Mouse (Mus musculus) heart, adult 2 months (tissue): ENCODE data around the gene Olfr692. TPM values are rescaled to one million over a fixed set of nuclear protein-coding genes. Genes with fewer than 3 reads are reported as not detected.

Experiments used
- DNase-seq, 2 experiments: peaks; one replicate each; pipeline ENCODE4 v3.0.0; 2021
- H3K27ac ChIP-seq: fragments of 200-600 bp; 2 replicates; pipeline ENCODE4 v1.8.1; 2022
- H3K27me3 ChIP-seq: fragments of 200-500 bp; 2 replicates; pipeline ENCODE4 v1.6.1; 2012; ENCODE audit warnings: mild to moderate bottlenecking, low read length, inconsistent platforms, mixed read lengths; ENCODE audit not compliant: control insufficient read depth, insufficient read depth
- H3K36me3 ChIP-seq: fragments of 200-500 bp; 2 replicates; pipeline ENCODE4 v1.6.1; 2012; ENCODE audit warnings: low read length, inconsistent platforms; ENCODE audit not compliant: control insufficient read depth, insufficient read depth
- H3K4me1 ChIP-seq: fragments of 200-500 bp; 2 replicates; pipeline ENCODE4 v1.6.1; 2011; ENCODE audit warnings: low read length; ENCODE audit not compliant: control insufficient read depth, insufficient read depth
- H3K4me3 ChIP-seq: fragments of 200-600 bp; 2 replicates; pipeline ENCODE4 v1.8.1; 2022
- H3K79me2 ChIP-seq: fragments of 200-500 bp; replicated peaks from 2 replicates; pipeline ENCODE4 v1.6.1; 2012; ENCODE audit warnings: mild to moderate bottlenecking, inconsistent platforms, low read length, moderate library complexity, mixed read lengths; ENCODE audit not compliant: control insufficient read depth, insufficient read depth
- H3K9ac ChIP-seq: fragments of 200-500 bp; 2 replicates; pipeline ENCODE4 v1.6.1; 2012; ENCODE audit warnings: low read depth, mild to moderate bottlenecking, control low read depth, inconsistent platforms, low read length, mixed read lengths
- CTCF ChIP-seq: fragments of 200-600 bp; IDR thresholded peaks from 2 replicates; pipeline ENCODE4 v1.8.1; 2022; ENCODE audit warnings: antibody characterized with exemption, mild to moderate bottlenecking, moderate library complexity
- EP300 ChIP-seq: fragments of 200-500 bp; IDR thresholded peaks from 2 replicates; pipeline ENCODE4 v1.6.1; 2011; ENCODE audit warnings: low read depth, low read length, control low read depth; ENCODE audit not compliant: insufficient read depth
- POLR2A ChIP-seq: fragments of 200-500 bp; IDR thresholded peaks from 2 replicates; pipeline ENCODE4 v1.6.1; 2011; ENCODE audit warnings: mild to moderate bottlenecking, low read depth, low read length, control low read depth; ENCODE audit not compliant: insufficient read depth
- WGBS: fragments of 180-500 bp; shearing (Covaris S2); methylation state at CpG from one replicate; pipeline ENCODE4 v1.1.7; 2018; 5-methylcytosine and 5-hydroxymethylcytosine counted together
- intact Hi-C: fragments of 180-260 bp; cut with DNase I; formaldehyde crosslinking; loops from one replicate; pipeline ENCODE4 v1.15.1; 2025
- polyA plus RNA-seq: library from polyadenylated mRNA; depleted of rRNA; stranded (reverse); fragments of >200 nt; gene quantifications from 2 replicates; pipeline ENCODE4 v1.2.3, GENCODE M21; 2012
- total RNA-seq, 2 experiments: library from RNA; stranded (reverse); gene quantifications; 2 replicates each; pipeline ENCODE4 v1.2.3; 2021

Olfr692 gene
- total and polyA plus RNA-seq, 3 experiments = not detected

- no peak within 1 kb of the TSS for H3K27ac ChIP-seq
- no peak for DNase-seq
Observed at GRCm38 (mm10) chr7:105374866-105375265, 6.8 kb downstream of the Olfr692 start, which contains the start of gene Gm5901. Gene Gm5901, plus strand, starts transcription at chr7:105375038.

GRCm38 (mm10) chr7:105380329-105380728, 12.3 kb downstream of the Olfr692 start:
- no peaks in the 10 kb centered on the region for H3K4me1 ChIP-seq
- H3K79me2 ChIP-seq = 0 out of 2 replicates have a peak, but pooled peaks cover 1% of the 10 kb centered on the region
- 95% methylated on average over 3 of the region's 3 CpGs for WGBS
- TF ChIP-seq CTCF = no peak
- no peak for TF ChIP-seq EP300
- no peak for TF ChIP-seq POLR2A
- no peak for DNase-seq
- no peak overlapping the region for H3K9ac ChIP-seq
- intact Hi-C loops = no loop called here
- peaks cover 4% of the 10 kb centered on the region; the same call in 1 of the 2 replicates for H3K36me3 ChIP-seq
- no peaks in the 10 kb centered on the region for H3K27me3 ChIP-seq
- H3K4me3 ChIP-seq = no peak overlapping the region
- no peak overlapping the region for H3K27ac ChIP-seq

More at GRCm38 (mm10) chr7:105374866-105375265, 6.8 kb downstream of the Olfr692 start, which contains the start of gene Gm5901:
- Histone ChIP-seq H3K4me3 (no peak within 1 kb of the TSS), H3K36me3 (peaks cover 9% of the 10 kb centered on the region), H3K9ac (no peak within 1 kb of the TSS), H3K79me2 (no peaks in the 10 kb centered on the region), H3K4me1 (no peaks in the 10 kb centered on the region), H3K27me3 (no peaks in the 10 kb centered on the region)
- 81% methylated on average over 1 of the region's 1 CpGs for WGBS
- intact Hi-C loops = no loop called here
- TF ChIP-seq POLR2A (no peak), CTCF (no peak), EP300 (no peak)

DNA sequence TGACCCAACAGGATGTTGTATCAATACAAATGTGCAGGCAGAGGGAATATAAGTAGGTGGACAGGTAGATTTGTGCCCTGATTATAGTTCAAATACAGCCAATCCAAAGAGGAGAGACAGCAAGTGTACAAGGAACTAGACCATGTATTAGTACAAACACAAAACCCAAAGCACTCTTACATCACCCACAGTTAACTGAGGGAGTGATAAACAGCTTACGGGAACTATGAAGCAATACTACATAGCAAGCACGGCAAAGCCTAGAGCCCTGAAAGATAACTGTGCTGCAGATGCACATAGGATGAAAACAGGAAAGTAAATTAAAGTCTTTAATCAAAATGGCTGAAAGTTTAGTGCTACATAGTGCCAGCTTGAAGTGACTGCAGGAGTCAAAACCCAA, 19.7 kb downstream of the Olfr692 start:
- Histone ChIP-seq H3K27ac (no peak overlapping the region), H3K9ac (no peak overlapping the region), H3K27me3 (no peaks in the 10 kb centered on the region), H3K4me1 (no peaks in the 10 kb centered on the region), H3K4me3 (no peak overlapping the region), H3K79me2 (0 out of 2 replicates have a peak, but pooled peaks cover 1% of the 10 kb centered on the region), H3K36me3 (peaks cover 9% of the 10 kb centered on the region)
- DNase-seq = no peak
- TF ChIP-seq EP300 = no peak
- TF ChIP-seq POLR2A = no peak
- TF ChIP-seq CTCF = no peak
- intact Hi-C loops = no loop called here
- WGBS = 96% methylated on average over 2 of the region's 2 CpGs

DNA sequence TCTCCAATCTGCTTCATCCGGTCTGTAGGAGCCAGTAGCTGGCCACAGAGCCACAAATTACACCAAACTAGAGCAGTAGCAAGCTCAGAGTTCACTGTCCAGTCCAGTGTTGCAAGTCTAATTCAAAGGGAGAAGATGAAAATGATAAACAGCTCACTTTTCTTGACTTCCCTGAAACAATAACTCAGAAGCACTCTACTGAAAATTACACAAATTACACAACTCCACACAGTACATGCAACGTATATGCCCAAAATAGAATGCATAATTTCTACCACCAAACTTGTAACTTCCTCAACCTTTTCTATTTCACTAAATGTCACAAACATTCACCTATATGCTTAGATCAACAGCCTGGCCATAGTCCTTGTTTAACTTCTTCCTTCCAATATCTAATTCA, 22.2 kb downstream of the Olfr692 start:
- no peak for DNase-seq
- Histone ChIP-seq H3K4me1 (no peaks in the 10 kb centered on the region), H3K9ac (no peak overlapping the region), H3K79me2 (no peaks in the 10 kb centered on the region; the same call in 1 of the 2 replicates), H3K36me3 (peaks cover 7% of the 10 kb centered on the region), H3K27ac (no peak overlapping the region), H3K4me3 (no peak overlapping the region), H3K27me3 (no peaks in the 10 kb centered on the region)
- TF ChIP-seq POLR2A = no peak
- TF ChIP-seq CTCF = no peak
- 86% methylated on average over 2 of the region's 2 CpGs for WGBS
- intact Hi-C loops = no loop called here

- H3K27me3 ChIP-seq = no peaks in the 10 kb centered on the region
- no peak for TF ChIP-seq CTCF
- no peak for TF ChIP-seq POLR2A
- TF ChIP-seq EP300 = no peak
- 93% methylated on average over 1 of the region's 1 CpGs for WGBS
- H3K4me1 ChIP-seq = no peaks in the 10 kb centered on the region; the same call in none of the 2 replicates
- no peak overlapping the region for H3K27ac ChIP-seq
- no peak overlapping the region for H3K9ac ChIP-seq
- H3K36me3 ChIP-seq = peaks cover 6% of the 10 kb centered on the region
- no peak for DNase-seq
- no peaks in the 10 kb centered on the region; the same call in 1 of the 2 replicates for H3K79me2 ChIP-seq
- intact Hi-C loops = loop anchor here (5.0 kb wide), 2 partner anchors 243 to 418 kb away; partner anchors contain the start of gene Mrpl17
- H3K4me3 ChIP-seq = no peak overlapping the region
Observed at GRCm38 (mm10) chr7:105394606-105395005, 26.6 kb downstream of the Olfr692 start.

DNA sequence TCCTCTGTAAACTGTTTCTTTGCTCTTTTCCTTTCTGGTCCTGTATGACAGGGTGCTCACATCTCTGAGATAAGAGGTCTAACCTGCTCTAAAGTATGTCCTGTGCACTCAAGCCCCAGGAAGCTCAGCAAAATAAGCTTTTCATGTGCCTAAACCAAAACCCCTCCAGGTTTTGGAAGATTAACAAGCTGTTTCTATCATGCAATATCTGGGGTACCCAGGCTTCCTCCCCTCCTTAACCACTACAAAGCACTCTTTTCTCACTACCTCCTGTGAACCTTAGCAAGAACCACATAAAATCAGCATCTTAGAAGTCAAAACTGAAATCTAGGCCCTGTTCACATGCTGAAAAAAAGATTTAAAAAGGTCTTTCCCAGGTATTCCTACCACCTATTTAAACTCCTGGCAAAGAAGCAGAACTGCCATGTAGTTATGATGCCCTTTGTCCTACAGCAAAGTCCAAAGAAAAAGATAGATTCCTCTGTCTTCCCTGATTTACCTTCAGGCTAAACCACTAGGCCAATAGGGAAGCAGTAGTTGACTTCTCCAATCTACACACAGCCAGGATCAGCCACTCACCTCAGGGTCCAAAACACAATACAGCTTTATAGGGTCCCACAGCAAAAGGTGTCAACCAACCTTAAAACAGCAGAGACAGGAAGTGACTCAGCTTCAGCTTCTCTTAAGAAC, 27.2 kb downstream of the Olfr692 start:
- no peak for DNase-seq
- Histone ChIP-seq H3K79me2 (no peaks in the 10 kb centered on the region; the same call in 1 of the 2 replicates), H3K4me1 (no peaks in the 10 kb centered on the region; the same call in none of the 2 replicates), H3K36me3 (peaks cover 6% of the 10 kb centered on the region), H3K9ac (no peak overlapping the region), H3K27me3 (no peaks in the 10 kb centered on the region), H3K4me3 (no peak overlapping the region), H3K27ac (no peak overlapping the region)
- intact Hi-C loops = loop anchor here (5.0 kb wide), 2 partner anchors 242 to 417 kb away; partner anchors contain the start of gene Mrpl17
- TF ChIP-seq EP300 (no peak), POLR2A (no peak), CTCF (no peak)
